Mouse (Mus musculus) kidney, embryonic 16.5 days (tissue): Measurements from ENCODE around the gene Bag5. TPM values are rescaled to one million over a fixed set of nuclear protein-coding genes. Genes with fewer than 3 reads are reported as not detected.
"Not testable (repeated sequence)": the region's sequence is repeated elsewhere in the genome, so short reads cannot be mapped to it uniquely, and the experiment has no call there.

Experiments used
- ATAC-seq: fragments of 200-750 bp; cut with Nextera tagmentation; 2 replicates; pipeline ENCODE4 v1.8.0; 2017; ENCODE audit warnings: moderate TSS enrichment; ENCODE audit not compliant: low FRiP score, low TSS enrichment
- H3K27ac ChIP-seq: fragments of 300-500 bp; sonication (generic); 2 replicates; pipeline ENCODE4 v1.5.1; 2014; ENCODE audit warnings: low read length
- H3K27me3 ChIP-seq: fragments of 300-500 bp; sonication (generic); 2 replicates; pipeline ENCODE4 v1.6.1; 2014; ENCODE audit warnings: low read length, control low read depth, mixed read lengths; ENCODE audit not compliant: insufficient read depth
- H3K36me3 ChIP-seq: fragments of 300-500 bp; sonication (generic); 2 replicates; pipeline ENCODE4 v1.6.1; 2014; ENCODE audit warnings: low read length, control low read depth, mixed read lengths; ENCODE audit not compliant: insufficient read depth
- H3K4me1 ChIP-seq: fragments of 300-500 bp; sonication (generic); 2 replicates; pipeline ENCODE4 v1.6.1; 2014; ENCODE audit warnings: low read length, control low read depth, mixed read lengths; ENCODE audit not compliant: insufficient read depth
- H3K4me2 ChIP-seq: fragments of 300-500 bp; sonication (generic); replicated peaks from 2 replicates; pipeline ENCODE4 v1.6.1; 2014; ENCODE audit warnings: low read depth, low read length
- H3K4me3 ChIP-seq: fragments of 300-500 bp; sonication (generic); 2 replicates; pipeline ENCODE4 v1.5.1; 2014; ENCODE audit warnings: mild to moderate bottlenecking, low read length
- H3K9ac ChIP-seq: fragments of 300-500 bp; sonication (generic); replicated peaks from 2 replicates; pipeline ENCODE4 v1.6.1; 2014; ENCODE audit warnings: low read length
- H3K9me3 ChIP-seq: fragments of 300-500 bp; sonication (generic); 2 replicates; pipeline ENCODE4 v1.6.1; 2016; ENCODE audit warnings: low read length, control low read depth
- WGBS: fragments of 180-500 bp; shearing (Covaris S2); extraction: QIAGEN DNeasy Blood & Tissue Kit; methylation state at CpG from one replicate; pipeline ENCODE4 v1.1.7; 2014; 5-methylcytosine and 5-hydroxymethylcytosine counted together
- polyA plus RNA-seq: library from polyadenylated mRNA; unstranded; fragments of >200 nt; fragmentation: Nextera tagmentation; extraction: Ambion mirVana; gene quantifications from 2 replicates; pipeline ENCODE4 v1.2.1, GENCODE M21; 2015

Gene Bag5
- polyA plus RNA-seq, 1 experiment from 2014 or later = 59.5 TPM

DNA sequence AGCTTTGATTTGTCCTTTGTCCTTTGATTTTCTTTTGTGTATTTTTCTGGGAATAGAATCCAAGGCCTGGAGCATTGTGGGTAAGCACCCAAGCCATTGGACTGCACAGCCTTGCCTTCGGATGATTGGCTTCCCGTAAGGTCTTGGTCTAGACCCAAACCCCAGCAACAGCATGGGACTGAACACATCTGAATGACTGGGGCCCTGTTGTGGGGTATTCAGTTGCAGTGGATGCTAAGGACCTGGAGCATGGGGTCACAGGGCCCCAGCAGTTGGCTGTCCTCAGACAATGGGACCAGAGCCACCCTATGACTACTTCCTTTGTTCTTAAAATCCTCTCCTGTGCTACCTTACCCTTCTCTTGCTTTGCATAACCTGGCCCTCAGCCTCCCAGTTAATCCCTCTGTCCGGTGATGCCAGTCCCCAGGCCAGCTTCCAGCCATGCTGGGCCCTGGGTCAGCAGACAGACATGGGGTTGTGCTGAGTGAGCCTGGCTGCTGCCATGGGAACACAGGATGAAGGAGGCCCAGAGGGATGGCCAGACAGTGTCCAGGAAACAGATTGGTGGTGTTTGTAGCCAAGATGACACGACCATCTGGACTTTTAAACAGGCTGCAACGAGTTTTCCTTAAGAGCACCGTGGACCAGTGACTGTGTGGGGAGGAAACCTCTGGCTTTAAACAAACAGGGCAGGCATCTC lies 11.7 kb upstream of the Bag5 start:
- Histone ChIP-seq H3K4me2 (no peak overlapping the region), H3K4me1 (peaks cover 15% of the 10 kb centered on the region; the same call in 1 of the 2 replicates), H3K9me3 (no peaks in the 10 kb centered on the region), H3K4me3 (no peak overlapping the region), H3K36me3 (peaks cover 13% of the 10 kb centered on the region; the same call in 1 of the 2 replicates), H3K27ac (no peak overlapping the region), H3K9ac (peak overlapping the region; percentile 43; the same call in 1 of the 2 replicates), H3K27me3 (no peaks in the 10 kb centered on the region)
- WGBS = 52% methylated on average over 6 of the region's 6 CpGs
- no peak; the same call in 1 of the 2 replicates for ATAC-seq

DNA sequence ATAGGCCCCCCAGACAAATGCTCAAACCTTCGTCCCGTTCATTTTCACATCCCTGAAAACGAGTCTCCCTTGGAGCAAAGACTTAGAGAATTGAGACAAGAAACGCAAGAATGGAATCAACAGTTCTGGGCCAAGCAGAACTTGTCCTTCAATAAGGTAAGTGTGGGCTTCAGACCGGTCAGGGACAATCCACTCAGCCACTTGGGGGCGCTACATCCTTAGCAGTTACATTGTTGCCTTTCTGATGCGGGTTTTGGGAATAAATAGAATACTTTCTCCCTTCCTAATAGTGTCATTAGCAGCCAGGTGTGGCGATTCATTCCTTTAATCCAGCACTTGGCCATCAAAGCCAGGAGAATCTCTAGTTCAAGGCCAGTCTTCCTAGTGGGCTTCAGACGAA lies 9.6 kb upstream of the Bag5 start:
- Histone ChIP-seq H3K4me2 (no peak overlapping the region), H3K4me3 (no peak overlapping the region), H3K27ac (no peak overlapping the region), H3K9ac (no peak overlapping the region), H3K27me3 (no peaks in the 10 kb centered on the region), H3K36me3 (peaks cover 9% of the 10 kb centered on the region; the same call in 1 of the 2 replicates), H3K9me3 (no peaks in the 10 kb centered on the region), H3K4me1 (peaks cover 26% of the 10 kb centered on the region)
- ATAC-seq = no peak
- 75% methylated on average over 9 of the region's 9 CpGs for WGBS

DNA sequence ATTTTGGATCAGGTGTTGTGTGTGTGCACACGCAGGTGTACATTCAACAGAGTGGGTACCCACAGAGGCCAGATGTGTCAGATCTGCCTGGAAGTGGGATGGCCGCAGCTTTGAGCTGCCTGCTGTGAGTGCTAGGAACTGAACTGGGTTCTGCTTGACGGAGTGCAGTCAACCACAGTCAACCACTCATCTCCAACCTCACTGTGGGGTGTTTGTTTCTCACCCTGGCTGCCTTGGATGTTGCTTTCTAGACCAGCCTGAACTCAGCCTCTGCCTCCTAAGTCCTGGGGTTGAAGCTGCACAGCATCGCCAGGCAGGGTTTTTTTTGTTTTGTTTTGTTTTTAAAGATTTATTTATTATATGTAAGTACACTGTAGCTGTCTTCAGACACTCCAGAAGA lies 7.2 kb upstream of the Bag5 start:
- WGBS = 76% methylated on average over 4 of the region's 4 CpGs
- Histone ChIP-seq H3K36me3 (peaks cover 7% of the 10 kb centered on the region; the same call in 1 of the 2 replicates), H3K9me3 (no peaks in the 10 kb centered on the region), H3K4me3 (no peak overlapping the region), H3K4me2 (no peak overlapping the region), H3K27ac (no peak overlapping the region), H3K4me1 (peaks cover 18% of the 10 kb centered on the region), H3K9ac (no peak overlapping the region), H3K27me3 (no peaks in the 10 kb centered on the region)
- no peak for ATAC-seq

DNA sequence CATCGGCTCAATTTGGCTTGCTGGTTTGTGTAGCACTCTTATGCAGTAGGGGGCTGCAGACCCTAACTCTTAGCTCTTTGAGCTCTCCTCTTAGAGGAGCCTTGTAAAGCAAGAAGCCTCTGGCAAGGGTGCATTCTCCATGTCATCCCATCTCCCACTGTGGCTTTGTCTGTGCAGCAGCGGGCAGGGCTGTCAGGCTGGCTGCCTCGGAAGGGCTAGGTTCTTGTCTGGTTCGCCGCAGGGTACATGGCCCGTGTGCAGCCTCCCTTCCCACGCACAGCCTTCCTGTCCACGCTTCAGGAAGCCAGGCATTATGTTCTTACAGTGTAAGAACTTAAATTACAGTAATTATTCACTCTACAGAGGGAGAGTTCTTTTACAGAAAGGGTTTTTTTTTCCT lies 5.6 kb upstream of the Bag5 start:
- H3K9ac ChIP-seq = peak overlapping the region; percentile 41; the same call in 1 of the 2 replicates
- no peak overlapping the region for H3K4me3 ChIP-seq
- H3K27ac ChIP-seq = peak overlapping the region; percentile 83
- ATAC-seq = peak; percentile 78
- no peaks in the 10 kb centered on the region for H3K9me3 ChIP-seq
- peak overlapping the region; percentile 31 for H3K4me2 ChIP-seq
- H3K36me3 ChIP-seq = peaks cover 3% of the 10 kb centered on the region; the same call in 1 of the 2 replicates
- peaks cover 21% of the 10 kb centered on the region for H3K4me1 ChIP-seq
- 22% methylated on average over 8 of the region's 8 CpGs for WGBS
- no peaks in the 10 kb centered on the region for H3K27me3 ChIP-seq

DNA sequence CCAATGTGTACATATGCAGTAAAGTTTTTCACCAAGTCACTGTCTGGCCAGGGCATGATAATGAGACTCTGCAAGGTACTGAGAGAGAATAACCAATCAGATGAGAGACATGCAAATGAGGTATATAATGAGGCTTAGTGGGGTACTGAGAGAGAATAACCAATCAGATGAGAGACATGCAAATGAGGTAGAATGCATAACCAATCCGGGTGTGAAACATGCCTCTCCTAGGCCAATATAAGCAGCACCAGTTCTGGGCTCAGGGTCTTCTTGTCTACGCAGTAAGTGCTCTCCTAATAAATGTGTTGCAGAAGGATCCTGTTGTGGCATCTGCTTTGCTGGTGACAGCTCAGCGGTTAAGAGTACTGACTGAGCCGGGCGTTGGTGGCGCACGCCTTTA lies 3.4 kb upstream of the Bag5 start:
- no peak for ATAC-seq
- Histone ChIP-seq H3K27ac (no peak overlapping the region), H3K9me3 (no peaks in the 10 kb centered on the region), H3K4me3 (no peak overlapping the region), H3K4me2 (no peak overlapping the region), H3K27me3 (no peaks in the 10 kb centered on the region), H3K4me1 (peaks cover 28% of the 10 kb centered on the region), H3K9ac (no peak overlapping the region), H3K36me3 (no peaks in the 10 kb centered on the region)
- 98% methylated on average over 7 of the region's 7 CpGs for WGBS

DNA sequence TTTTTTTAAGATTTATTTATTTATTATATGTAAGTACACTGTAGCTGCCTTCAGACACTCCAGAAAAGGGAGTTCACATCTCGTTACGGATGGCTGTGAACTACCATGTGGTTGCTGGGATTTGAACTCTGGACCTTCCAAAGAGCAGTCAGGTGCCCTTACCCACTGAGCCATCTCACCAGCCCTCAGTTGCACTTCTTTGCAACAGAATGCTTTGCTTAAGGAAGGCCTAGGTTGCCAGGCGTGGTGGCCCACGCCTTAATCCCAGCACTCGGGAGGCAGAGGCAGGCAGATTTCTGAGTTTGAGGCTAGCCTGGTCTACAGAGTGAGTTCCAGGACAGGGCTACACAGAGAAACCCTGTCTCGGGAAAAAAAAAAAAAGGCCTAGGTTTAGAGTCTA lies 823 bp upstream of the Bag5 start:
- not testable (repeated sequence) for ATAC-seq, H3K27ac ChIP-seq, H3K27me3 ChIP-seq, H3K9me3 ChIP-seq, H3K9ac ChIP-seq
- 68% methylated on average over 6 of the region's 6 CpGs for WGBS
- Histone ChIP-seq H3K36me3 (peaks cover 21% of the 10 kb centered on the region), H3K4me1 (peaks cover 26% of the 10 kb centered on the region), H3K4me3 (peak overlapping the region; percentile 93), H3K4me2 (peak overlapping the region; percentile 51)

DNA sequence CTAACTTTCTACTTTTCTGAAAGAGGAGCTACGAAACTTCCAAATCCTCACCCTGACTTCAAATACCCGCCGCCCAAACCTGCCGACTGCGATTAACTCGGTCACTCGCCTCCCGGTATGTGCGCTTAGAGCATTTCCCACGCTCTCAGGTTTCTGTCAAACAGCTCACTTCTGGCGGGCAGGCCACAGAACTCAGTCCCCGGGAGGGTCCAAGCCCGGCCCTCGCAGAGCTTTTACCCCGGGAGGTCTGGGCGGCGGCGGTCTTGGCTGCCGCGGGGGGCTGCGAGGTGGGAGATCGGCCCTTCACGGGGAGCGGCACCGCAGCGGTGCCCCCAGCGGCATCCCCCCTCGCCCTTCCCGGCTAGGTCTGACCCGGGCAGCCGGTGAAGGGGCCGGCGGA lies 581 bp downstream of the Bag5 start:
- ATAC-seq = peak; percentile 41
- Histone ChIP-seq H3K9ac (peak overlapping the region; percentile 96), H3K4me2 (peak overlapping the region; percentile 57), H3K4me3 (peak overlapping the region; percentile 93), H3K36me3 (peaks cover 25% of the 10 kb centered on the region), H3K9me3 (no peaks in the 10 kb centered on the region), H3K27ac (peak overlapping the region; percentile 80), H3K4me1 (peaks cover 25% of the 10 kb centered on the region), H3K27me3 (no peaks in the 10 kb centered on the region)
- WGBS = 0% methylated on average over 32 of the region's 33 CpGs

DNA sequence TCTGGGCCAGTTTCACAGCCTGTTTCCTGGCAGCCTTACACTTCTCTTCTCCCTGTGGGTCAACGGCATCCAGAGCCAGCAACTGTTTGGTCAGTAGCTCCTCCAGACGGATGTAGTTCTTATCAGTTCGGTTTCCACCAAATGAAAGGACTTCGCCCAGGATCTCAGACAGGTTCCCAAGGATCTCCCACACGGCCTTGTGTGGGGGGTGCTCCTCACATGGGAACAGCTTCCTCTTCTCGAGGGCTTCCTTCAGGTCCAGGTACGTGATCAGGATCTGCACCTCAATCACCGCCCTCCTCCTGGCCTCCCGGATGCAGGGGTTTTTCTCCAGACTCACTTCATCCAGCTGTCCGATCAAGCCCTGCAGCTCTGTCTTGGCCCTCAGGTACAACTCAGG lies 3.0 kb downstream of the Bag5 start:
- Histone ChIP-seq H3K4me1 (peaks cover 36% of the 10 kb centered on the region), H3K4me3 (no peak overlapping the region), H3K27ac (no peak overlapping the region), H3K36me3 (peaks cover 25% of the 10 kb centered on the region), H3K9me3 (no peaks in the 10 kb centered on the region), H3K4me2 (no peak overlapping the region), H3K9ac (no peak overlapping the region), H3K27me3 (no peaks in the 10 kb centered on the region)
- WGBS = 87% methylated on average over 10 of the region's 10 CpGs
- ATAC-seq = no peak

DNA sequence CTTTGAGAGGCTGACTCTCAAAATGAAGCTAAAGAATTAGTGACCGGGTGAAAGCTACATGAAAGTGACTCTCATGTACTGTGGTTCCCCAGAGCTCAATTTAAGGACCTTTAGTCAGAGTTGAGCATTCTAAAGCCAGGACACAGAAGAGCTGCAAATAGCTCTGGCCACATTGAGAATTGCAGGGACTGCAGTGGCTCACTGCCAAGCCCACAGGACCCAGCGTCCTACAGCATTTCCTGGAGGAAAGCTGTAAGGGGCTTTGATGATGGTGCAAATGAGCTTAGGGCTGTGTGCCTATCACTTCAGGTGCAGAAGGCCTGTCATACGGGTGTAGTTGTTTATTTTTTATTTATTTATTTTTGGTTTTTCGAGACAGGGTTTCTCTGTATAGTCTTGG lies 4.9 kb downstream of the Bag5 start:
- Histone ChIP-seq H3K27ac (no peak overlapping the region), H3K9me3 (no peaks in the 10 kb centered on the region), H3K4me1 (peaks cover 33% of the 10 kb centered on the region), H3K36me3 (peaks cover 25% of the 10 kb centered on the region), H3K9ac (no peak overlapping the region), H3K4me2 (no peak overlapping the region), H3K4me3 (no peak overlapping the region), H3K27me3 (no peaks in the 10 kb centered on the region)
- WGBS = 68% methylated on average over 4 of the region's 4 CpGs
- ATAC-seq = no peak

DNA sequence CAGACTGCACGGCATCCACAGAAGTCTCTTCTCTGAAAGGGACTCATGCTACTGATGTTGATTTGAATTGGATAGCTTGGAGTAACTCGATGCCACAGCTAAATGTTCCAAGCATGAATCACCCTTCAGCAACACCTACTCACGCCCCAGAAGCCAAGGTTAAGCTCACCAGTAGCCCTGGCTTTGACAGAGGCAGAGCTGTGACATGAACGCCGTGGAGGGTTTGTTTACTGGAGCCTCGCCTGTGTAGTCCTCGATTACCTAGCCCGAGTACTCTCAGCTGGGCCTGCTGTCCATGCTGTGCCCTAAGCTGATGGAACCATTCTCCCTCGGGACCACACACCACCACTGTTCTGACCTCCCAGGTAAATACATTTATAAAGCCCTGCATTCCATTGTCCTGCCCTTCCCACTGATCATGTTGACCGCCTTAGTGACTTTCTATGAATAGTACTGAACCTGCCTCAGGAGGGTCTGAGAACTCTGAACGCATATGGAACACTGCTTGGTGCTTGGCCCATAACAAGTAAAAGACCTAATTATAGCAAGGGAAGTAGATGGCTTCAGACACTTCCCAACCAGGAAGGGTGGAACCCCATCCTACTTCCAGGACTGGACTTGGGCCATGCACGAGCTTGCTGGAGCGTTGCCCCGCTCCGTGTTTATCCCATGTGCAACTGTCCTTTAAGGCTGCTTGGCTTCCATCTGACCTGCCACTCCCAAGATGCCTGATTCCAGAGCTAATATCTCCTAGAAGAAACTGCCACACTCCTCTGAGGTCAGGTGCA lies 7.7 kb downstream of the Bag5 start:
- Histone ChIP-seq H3K4me1 (peaks cover 23% of the 10 kb centered on the region), H3K27me3 (no peaks in the 10 kb centered on the region), H3K36me3 (peaks cover 16% of the 10 kb centered on the region), H3K4me3 (no peak overlapping the region), H3K4me2 (no peak overlapping the region), H3K9ac (no peak overlapping the region), H3K9me3 (no peaks in the 10 kb centered on the region), H3K27ac (peak overlapping the region; percentile 66)
- WGBS = 40% methylated on average over 15 of the region's 15 CpGs
- ATAC-seq = peak; percentile 57
